Mouse (Mus musculus) MEL (cell line): ENCODE data around the gene Mpzl1. TPM values are rescaled to one million over a fixed set of nuclear protein-coding genes. Genes with fewer than 3 reads are reported as not detected.

Experiments used
- DNase-seq: peaks from one replicate; pipeline ENCODE4 v3.0.0; 2011; ENCODE audit warnings: low read depth, low spot score
- H3K27ac ChIP-seq: 2 replicates; pipeline ENCODE4 v1.5.1; 2012; ENCODE audit warnings: low read depth, mild to moderate bottlenecking, control low read depth, low read length, moderate library complexity; ENCODE audit not compliant: control insufficient read depth
- H3K27me3 ChIP-seq, 2 experiments: fragments of 150-350 bp in 1 of 2; sonication (generic) in 1 of 2; 2 replicates each; pipeline ENCODE4 v1.6.1; 2012; ENCODE audit warnings: low read length in 2 of 2, mild to moderate bottlenecking in 2 of 2, improper control_type of control experiment in 1 of 2, moderate library complexity in 1 of 2; ENCODE audit not compliant: insufficient read depth in 2 of 2, control insufficient read depth in 1 of 2
- H3K36me3 ChIP-seq, 2 experiments: 2 replicates each; pipeline ENCODE4 v1.6.1; 2012 to 2014; ENCODE audit warnings: low read length in 2 of 2, improper control_type of control experiment in 1 of 2, inconsistent platforms in 1 of 2, mild to moderate bottlenecking in 1 of 2; ENCODE audit not compliant: insufficient read depth in 2 of 2, control insufficient read depth in 1 of 2
- H3K4me1 ChIP-seq, 2 experiments: fragments of 150-350 bp in 1 of 2; sonication (generic) in 1 of 2; 2 replicates each; pipeline ENCODE4 v1.6.1; 2012; ENCODE audit warnings: low read length in 2 of 2, improper control_type of control experiment in 1 of 2, mild to moderate bottlenecking in 1 of 2; ENCODE audit not compliant: insufficient read depth in 2 of 2, control insufficient read depth in 1 of 2
- H3K4me3 ChIP-seq, 2 experiments: fragments of 150-350 bp in 1 of 2; sonication (generic) in 1 of 2; 2 replicates each; pipeline ENCODE4 v1.5.1; 2012; ENCODE audit warnings: low read depth in 2 of 2, low read length in 2 of 2, mild to moderate bottlenecking in 2 of 2, moderate library complexity in 2 of 2, control low read depth in 1 of 2, improper control_type of control experiment in 1 of 2; ENCODE audit not compliant: control insufficient read depth in 1 of 2, insufficient read depth in 1 of 2
- H3K79me2 ChIP-seq: 2 replicates; pipeline ENCODE4 v1.6.1; 2012; ENCODE audit warnings: mild to moderate bottlenecking, low read length, moderate library complexity; ENCODE audit not compliant: control insufficient read depth, poor library complexity, insufficient read depth
- H3K9ac ChIP-seq: 2 replicates; pipeline ENCODE4 v1.6.1; 2012; ENCODE audit warnings: low read depth, mild to moderate bottlenecking, control low read depth, low read length, moderate library complexity; ENCODE audit not compliant: control insufficient read depth, poor library complexity, severe bottlenecking
- H3K9me3 ChIP-seq: fragments of 150-350 bp; sonication (generic); replicated peaks from 2 replicates; pipeline ENCODE4 v1.6.1; 2012; ENCODE audit warnings: mild to moderate bottlenecking, low read length, improper control_type of control experiment, moderate library complexity; ENCODE audit not compliant: insufficient read depth
- BHLHE40 ChIP-seq: IDR thresholded peaks from 2 replicates; pipeline ENCODE4 v1.6.1; 2012; ENCODE audit warnings: low read depth, mild to moderate bottlenecking, inconsistent platforms, low read length, improper control_type of control experiment, borderline replicate concordance
- CHD2 ChIP-seq: IDR thresholded peaks from 2 replicates; pipeline ENCODE4 v1.6.1; 2011; ENCODE audit warnings: low read length, improper control_type of control experiment
- CTCF ChIP-seq, 3 experiments: IDR thresholded peaks in 2 of 3; conservative IDR thresholded peaks in 1 of 3; 2 replicates each; pipeline ENCODE4 v1.5.1; 2011 to 2012; ENCODE audit warnings: low read length in 3 of 3, low read depth in 2 of 3, mild to moderate bottlenecking in 2 of 3, improper control_type of control experiment in 1 of 3, inconsistent platforms in 1 of 3, mixed read lengths in 1 of 3, moderate library complexity in 1 of 3; ENCODE audit not compliant: control insufficient read depth in 1 of 3, insufficient read depth in 1 of 3, poor library complexity in 1 of 3, severe bottlenecking in 1 of 3
- ELF1 ChIP-seq: IDR thresholded peaks from 2 replicates; pipeline ENCODE4 v1.6.1; 2014; ENCODE audit warnings: low read depth, mild to moderate bottlenecking, inconsistent platforms, low read length, improper control_type of control experiment, moderate library complexity
- ETS1 ChIP-seq: IDR thresholded peaks from 2 replicates; pipeline ENCODE4 v1.6.1; 2012; ENCODE audit warnings: low read depth, mild to moderate bottlenecking, inconsistent platforms, low read length, improper control_type of control experiment, moderate library complexity
- GATA1 ChIP-seq: IDR thresholded peaks from 2 replicates; pipeline ENCODE4 v1.6.1; 2011; ENCODE audit warnings: low read depth, low read length, improper control_type of control experiment
- HCFC1 ChIP-seq: IDR thresholded peaks from 2 replicates; pipeline ENCODE4 v1.6.1; 2012; ENCODE audit warnings: low read depth, mild to moderate bottlenecking, inconsistent platforms, low read length, improper control_type of control experiment, moderate library complexity
- JUND ChIP-seq: IDR thresholded peaks from 2 replicates; pipeline ENCODE4 v1.6.1; 2011; ENCODE audit warnings: low read depth, mild to moderate bottlenecking, improper control_type of control experiment, low read length
- KAT2A ChIP-seq: conservative IDR thresholded peaks from 2 replicates; pipeline ENCODE4 v1.6.1; 2012; ENCODE audit warnings: low read depth, low read length, improper control_type of control experiment, inconsistent platforms
- MAZ ChIP-seq: IDR thresholded peaks from 2 replicates; pipeline ENCODE4 v1.6.1; 2012; ENCODE audit warnings: low read depth, mild to moderate bottlenecking, inconsistent platforms, low read length, improper control_type of control experiment
- MEF2A ChIP-seq: IDR thresholded peaks from 2 replicates; pipeline ENCODE4 v1.6.1; 2014; ENCODE audit warnings: low read depth, mild to moderate bottlenecking, inconsistent platforms, low read length, improper control_type of control experiment; ENCODE audit not compliant: poor library complexity, insufficient replicate concordance, severe bottlenecking; ENCODE audit errors: extremely low read depth
- MYB ChIP-seq: IDR thresholded peaks from 2 replicates; pipeline ENCODE4 v1.6.1; 2011; ENCODE audit warnings: mild to moderate bottlenecking, low read depth, low read length, improper control_type of control experiment
- MYC ChIP-seq: IDR thresholded peaks from 2 replicates; pipeline ENCODE4 v1.6.1; 2011; ENCODE audit warnings: low read depth, mild to moderate bottlenecking, low read length, improper control_type of control experiment, moderate library complexity
- NELFE ChIP-seq: IDR thresholded peaks from 2 replicates; pipeline ENCODE4 v1.6.1; 2011; ENCODE audit warnings: low read depth, low read length, improper control_type of control experiment
- POLR2A ChIP-seq, 2 experiments: IDR thresholded peaks; 2 replicates each; pipeline ENCODE4 v1.6.1; 2011 to 2012; ENCODE audit warnings: low read length in 2 of 2, mild to moderate bottlenecking in 2 of 2, control low read depth in 1 of 2, improper control_type of control experiment in 1 of 2, low read depth in 1 of 2, moderate library complexity in 1 of 2; ENCODE audit not compliant: control insufficient read depth in 1 of 2, insufficient read depth in 1 of 2, poor library complexity in 1 of 2
- POLR2AphosphoS5 ChIP-seq: IDR thresholded peaks from 2 replicates; pipeline ENCODE4 v1.6.1; 2012; ENCODE audit warnings: low read depth, borderline replicate concordance, mild to moderate bottlenecking, inconsistent platforms, low read length, moderate library complexity, mixed read lengths
- RAD21 ChIP-seq: IDR thresholded peaks from 2 replicates; pipeline ENCODE4 v1.6.1; 2011; ENCODE audit warnings: mild to moderate bottlenecking, low read depth, low read length, improper control_type of control experiment
- SIN3A ChIP-seq: IDR thresholded peaks from 2 replicates; pipeline ENCODE4 v1.6.1; 2012; ENCODE audit warnings: low read length, improper control_type of control experiment, inconsistent platforms
- SMC3 ChIP-seq: IDR thresholded peaks from 2 replicates; pipeline ENCODE4 v1.6.1; 2011; ENCODE audit warnings: low read depth, low read length, improper control_type of control experiment
- TAL1 ChIP-seq: IDR thresholded peaks from 2 replicates; pipeline ENCODE4 v1.6.1; 2012; ENCODE audit warnings: mild to moderate bottlenecking, inconsistent platforms, low read length, moderate library complexity, mixed read lengths
- UBTF ChIP-seq: IDR thresholded peaks from 2 replicates; pipeline ENCODE4 v1.6.1; 2012; ENCODE audit warnings: low read depth, mild to moderate bottlenecking, inconsistent platforms, low read length, improper control_type of control experiment, moderate library complexity, borderline replicate concordance; ENCODE audit not compliant: insufficient read depth
- USF1 ChIP-seq: IDR thresholded peaks from 2 replicates; pipeline ENCODE4 v1.6.1; 2014; ENCODE audit warnings: low read depth, mild to moderate bottlenecking, inconsistent platforms, low read length, improper control_type of control experiment, moderate library complexity
- ZNF384 ChIP-seq: IDR thresholded peaks from 2 replicates; pipeline ENCODE4 v1.6.1; 2012; ENCODE audit warnings: low read depth, mild to moderate bottlenecking, inconsistent platforms, low read length, improper control_type of control experiment
- polyA plus RNA-seq, 2 experiments: library from polyadenylated mRNA; stranded (reverse) in 1 of 2; unstranded in 1 of 2; fragments of >175 nt in 1 of 2; fragments of >200 nt in 1 of 2; gene quantifications; 2 replicates each; pipeline versions ENCODE4 v1.2.1 to v1.2.4; 2012; ENCODE audit warnings: low replicate concordance in 2 of 2, low read depth in 1 of 2; ENCODE audit not compliant: insufficient read length in 2 of 2, insufficient read depth in 1 of 2, missing spikeins in 1 of 2
- total RNA-seq: library from RNA; depleted of rRNA; stranded (reverse); fragments of 300-350 nt; gene quantifications from 2 replicates; pipeline ENCODE4 v1.2.3, GENCODE M21; 2012

Mpzl1 gene
- total and polyA plus RNA-seq, 3 experiments = 3.2 to 19.8 TPM; not detected in 1

DNA sequence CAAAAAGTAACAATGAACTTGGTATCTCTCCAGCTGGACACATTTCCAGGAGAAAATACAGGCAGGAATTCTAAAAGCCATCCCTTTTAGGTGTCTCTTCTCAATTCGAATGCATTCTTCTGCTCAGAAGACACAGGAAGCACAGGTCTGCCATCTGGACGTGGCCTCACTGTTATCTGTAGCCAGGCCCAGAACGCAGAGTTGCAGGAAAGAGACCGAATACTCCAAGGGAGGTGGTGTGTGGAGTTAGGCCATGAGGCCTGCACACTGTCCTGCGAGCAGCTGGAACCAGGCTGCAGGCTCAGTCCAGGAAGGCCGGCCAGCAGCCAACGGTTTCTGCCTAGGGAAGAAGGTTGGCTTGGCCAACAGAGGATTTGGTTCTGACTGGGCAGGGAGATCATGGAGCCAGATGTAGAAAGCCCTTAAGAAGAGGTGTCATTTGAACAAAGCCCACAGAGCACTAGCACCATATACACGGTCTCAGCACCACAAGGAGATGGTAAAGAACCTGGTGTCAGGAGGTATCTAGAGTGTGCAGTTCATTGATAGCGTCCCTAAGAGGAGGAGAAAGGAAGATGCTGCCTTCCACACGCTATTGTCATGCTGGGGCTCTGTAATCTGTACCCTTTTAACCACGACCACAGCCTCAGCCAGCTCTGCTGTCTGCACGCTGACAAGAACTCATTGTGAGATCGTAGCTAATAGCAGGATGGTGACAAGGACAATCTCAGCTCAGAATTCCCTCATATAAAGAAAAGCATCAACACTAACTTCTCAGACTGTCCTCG lies 41.8 kb downstream of the Mpzl1 start:
- Histone ChIP-seq H3K36me3 (no peaks in the 10 kb centered on the region), H3K79me2 (no peaks in the 10 kb centered on the region), H3K27ac (no peak overlapping the region), H3K9me3 (no peaks in the 10 kb centered on the region), H3K9ac (no peak overlapping the region), H3K27me3 (no peaks in the 10 kb centered on the region), H3K4me1 (no peaks in the 10 kb centered on the region), H3K4me3 (no peak overlapping the region)
- TF ChIP-seq MYC (no peak), BHLHE40 (no peak), NELFE (no peak), ELF1 (no peak), RAD21 (no peak), UBTF (no peak), KAT2A (no peak), POLR2A (IDR thresholded peaks at IDR 0.05; ENCODE audit: control insufficient read depth in 1 of 2, insufficient read depth in 1 of 2, low read depth in 1 of 2, low read length in 2 of 2, poor library complexity in 1 of 2) (no peak), MYB (no peak)
- peak; percentile 27 for DNase-seq

DNA sequence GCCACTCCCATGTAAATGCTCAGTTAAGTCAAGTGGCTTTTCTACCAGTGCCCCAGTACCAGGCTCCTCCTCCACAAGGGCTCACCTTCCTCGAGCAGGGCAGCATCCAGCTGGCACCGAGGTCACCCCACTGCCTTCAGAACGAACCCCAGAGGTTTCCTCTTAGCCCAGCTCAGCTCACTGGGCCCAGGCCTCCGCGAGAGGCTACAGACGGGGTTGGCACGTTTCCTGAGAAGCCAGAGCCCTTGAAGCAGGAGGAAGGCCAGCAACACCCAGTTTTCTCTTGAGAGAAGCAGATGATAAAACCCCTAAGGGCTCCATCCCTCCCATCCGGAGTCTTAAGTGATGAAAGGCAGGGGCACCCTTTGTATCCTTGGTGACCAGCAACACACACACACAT lies 43.6 kb downstream of the Mpzl1 start:
- Histone ChIP-seq H3K79me2 (no peaks in the 10 kb centered on the region), H3K4me1 (no peaks in the 10 kb centered on the region)

GRCm38 (mm10) chr1:165589280-165590048 lies 44.9 kb downstream of the Mpzl1 start:
- H3K9me3 ChIP-seq = no peaks in the 10 kb centered on the region
- no peaks in the 10 kb centered on the region for H3K79me2 ChIP-seq
- TF ChIP-seq TAL1 (no peak), MYC (no peak), GATA1 (no peak), ZNF384 (no peak), CTCF (IDR thresholded peaks at IDR 0.05 in 2 of 3, conservative IDR thresholded peaks at IDR 0.05 in 1 of 3; ENCODE audit: control insufficient read depth in 1 of 3, insufficient read depth in 1 of 3, low read depth in 2 of 3, low read length in 3 of 3, poor library complexity in 1 of 3, severe bottlenecking in 1 of 3) (no peak), ETS1 (no peak), ELF1 (no peak), SIN3A (no peak), CHD2 (no peak), MAZ (no peak), MYB (no peak), POLR2AphosphoS5 (no peak), NELFE (no peak), SMC3 (no peak), JUND (no peak)
- TF ChIP-seq, all 39 proteins: peak for 0
- no peak overlapping the region for H3K9ac ChIP-seq
- no peaks in the 10 kb centered on the region for H3K27me3 ChIP-seq
- H3K36me3 ChIP-seq = no peaks in the 10 kb centered on the region
- no peak for DNase-seq
- H3K4me1 ChIP-seq = no peaks in the 10 kb centered on the region
- H3K27ac ChIP-seq = no peak overlapping the region
- H3K4me3 ChIP-seq = no peak overlapping the region

More for the DNA sequence above, 43.6 kb downstream of the Mpzl1 start:
- DNase-seq = no peak
- TF ChIP-seq HCFC1 (no peak), MAZ (no peak), MYB (no peak), MEF2A (no peak), USF1 (no peak)
- TF ChIP-seq, all 39 proteins: peak for 0
- no peak overlapping the region for H3K4me3 ChIP-seq
- H3K27me3 ChIP-seq = no peaks in the 10 kb centered on the region
- no peaks in the 10 kb centered on the region for H3K9me3 ChIP-seq
- H3K27ac ChIP-seq = no peak overlapping the region
- no peaks in the 10 kb centered on the region for H3K36me3 ChIP-seq
- no peak overlapping the region for H3K9ac ChIP-seq
